Mouse (Mus musculus): Measurements from ENCODE around the gene Yap1. TPM values are rescaled to one million over a fixed set of nuclear protein-coding genes. Genes with fewer than 3 reads are reported as not detected.

Gene Yap1
- polyA plus RNA-seq, 1 experiment from 2014 or later = 34.5 TPM

GRCm38 (mm10) chr9:7994275-7994674, 10.1 kb downstream of the Yap1 start:
- WGBS = 94% methylated on average over 5 of the region's 5 CpGs
- H3K36me3 ChIP-seq (replicated peaks) = peaks cover 95% of the 10 kb centered on the region
- H3K27ac ChIP-seq = no peak overlapping the region
- no peaks in the 10 kb centered on the region for H3K27me3 ChIP-seq (ENCODE audit: poor library complexity, severe bottlenecking)
- DNase-seq (ENCODE audit: extremely low spot score, low spot score) = no peak
- peaks cover 7% of the 10 kb centered on the region for H3K4me1 ChIP-seq
- no peak overlapping the region for H3K4me3 ChIP-seq
- H3K9me3 ChIP-seq = no peaks in the 10 kb centered on the region

GRCm38 (mm10) chr9:7992651-7993050, 11.7 kb downstream of the Yap1 start:
- H3K4me1 ChIP-seq = no peaks in the 10 kb centered on the region
- H3K36me3 ChIP-seq (replicated peaks) = peaks cover 94% of the 10 kb centered on the region
- H3K9me3 ChIP-seq = no peaks in the 10 kb centered on the region
- no peak overlapping the region for H3K27ac ChIP-seq
- no peaks in the 10 kb centered on the region for H3K27me3 ChIP-seq (ENCODE audit: poor library complexity, severe bottlenecking)
- H3K4me3 ChIP-seq = no peak overlapping the region
- DNase-seq (ENCODE audit: extremely low spot score, low spot score) = no peak
- WGBS = 90% methylated on average over 3 of the region's 3 CpGs

- WGBS = 84% methylated on average over 4 of the region's 4 CpGs
- H3K4me1 ChIP-seq = no peaks in the 10 kb centered on the region
- no peak for DNase-seq (ENCODE audit: extremely low spot score, low spot score)
- H3K36me3 ChIP-seq (replicated peaks) = peaks cover 92% of the 10 kb centered on the region
- no peaks in the 10 kb centered on the region for H3K27me3 ChIP-seq (ENCODE audit: poor library complexity, severe bottlenecking)
- H3K27ac ChIP-seq = no peak overlapping the region
- no peaks in the 10 kb centered on the region for H3K9me3 ChIP-seq
- H3K4me3 ChIP-seq = no peak overlapping the region
These were observed 13.5 kb downstream of the Yap1 start for GRCm38 (mm10) chr9:7990897-7991296.

- Histone ChIP-seq H3K9me3 (no peaks in the 10 kb centered on the region), H3K4me1 (peaks cover 17% of the 10 kb centered on the region), H3K27ac (no peak overlapping the region), H3K4me3 (no peak overlapping the region), H3K27me3 (ENCODE audit: poor library complexity, severe bottlenecking) (no peaks in the 10 kb centered on the region), H3K36me3 (replicated peaks) (peaks cover 73% of the 10 kb centered on the region)
- WGBS = 89% methylated on average over 5 of the region's 5 CpGs
- DNase-seq (ENCODE audit: extremely low spot score, low spot score) = no peak
These were observed 17.3 kb downstream of the Yap1 start for GRCm38 (mm10) chr9:7987119-7987518.

GRCm38 (mm10) chr9:7984287-7984686, 20.1 kb downstream of the Yap1 start:
- Histone ChIP-seq H3K27ac (no peak overlapping the region), H3K36me3 (replicated peaks) (peaks cover 76% of the 10 kb centered on the region), H3K4me1 (peaks cover 17% of the 10 kb centered on the region), H3K4me3 (no peak overlapping the region), H3K27me3 (ENCODE audit: poor library complexity, severe bottlenecking) (no peaks in the 10 kb centered on the region), H3K9me3 (no peaks in the 10 kb centered on the region)
- WGBS = 86% methylated on average over 4 of the region's 4 CpGs
- no peak for DNase-seq (ENCODE audit: extremely low spot score, low spot score)

- H3K4me3 ChIP-seq = no peak overlapping the region
- DNase-seq (ENCODE audit: extremely low spot score, low spot score) = no peak
- peaks cover 76% of the 10 kb centered on the region for H3K36me3 ChIP-seq (replicated peaks)
- H3K4me1 ChIP-seq = peaks cover 17% of the 10 kb centered on the region
- WGBS = 11% methylated on average over 2 of the region's 2 CpGs
- no peaks in the 10 kb centered on the region for H3K9me3 ChIP-seq
- no peaks in the 10 kb centered on the region for H3K27me3 ChIP-seq (ENCODE audit: poor library complexity, severe bottlenecking)
- no peak overlapping the region for H3K27ac ChIP-seq
These were observed 20.7 kb downstream of the Yap1 start for GRCm38 (mm10) chr9:7983665-7984064.

GRCm38 (mm10) chr9:7980162-7980561, 24.2 kb downstream of the Yap1 start:
- peaks cover 17% of the 10 kb centered on the region for H3K4me1 ChIP-seq
- H3K27ac ChIP-seq = no peak overlapping the region
- no peak overlapping the region for H3K4me3 ChIP-seq
- no peak for DNase-seq (ENCODE audit: extremely low spot score, low spot score)
- no peaks in the 10 kb centered on the region for H3K9me3 ChIP-seq
- no peaks in the 10 kb centered on the region for H3K27me3 ChIP-seq (ENCODE audit: poor library complexity, severe bottlenecking)
- 89% methylated on average over 2 of the region's 2 CpGs for WGBS
- peaks cover 81% of the 10 kb centered on the region for H3K36me3 ChIP-seq (replicated peaks)

- H3K4me3 ChIP-seq = no peak overlapping the region
- peaks cover 10% of the 10 kb centered on the region for H3K4me1 ChIP-seq
- WGBS = 92% methylated on average over 11 of the region's 11 CpGs
- no peaks in the 10 kb centered on the region for H3K9me3 ChIP-seq
- peaks cover 86% of the 10 kb centered on the region for H3K36me3 ChIP-seq (replicated peaks)
- H3K27me3 ChIP-seq (ENCODE audit: poor library complexity, severe bottlenecking) = no peaks in the 10 kb centered on the region
- DNase-seq (ENCODE audit: extremely low spot score, low spot score) = no peak
- H3K27ac ChIP-seq = no peak overlapping the region
These were observed 25.1 kb downstream of the Yap1 start for GRCm38 (mm10) chr9:7979153-7979916.

GRCm38 (mm10) chr9:7978502-7978901, 25.9 kb downstream of the Yap1 start:
- Histone ChIP-seq H3K27me3 (ENCODE audit: poor library complexity, severe bottlenecking) (no peaks in the 10 kb centered on the region), H3K9me3 (no peaks in the 10 kb centered on the region), H3K4me1 (peaks cover 1% of the 10 kb centered on the region), H3K36me3 (replicated peaks) (peaks cover 94% of the 10 kb centered on the region), H3K4me3 (no peak overlapping the region), H3K27ac (no peak overlapping the region)
- 92% methylated on average over 3 of the region's 3 CpGs for WGBS
- DNase-seq (ENCODE audit: extremely low spot score, low spot score) = no peak

- no peak overlapping the region for H3K27ac ChIP-seq
- peaks cover 97% of the 10 kb centered on the region for H3K36me3 ChIP-seq (replicated peaks)
- H3K27me3 ChIP-seq (ENCODE audit: poor library complexity, severe bottlenecking) = no peaks in the 10 kb centered on the region
- H3K9me3 ChIP-seq = no peaks in the 10 kb centered on the region
- no peak overlapping the region for H3K4me3 ChIP-seq
- H3K4me1 ChIP-seq = no peaks in the 10 kb centered on the region
- no peak for DNase-seq (ENCODE audit: extremely low spot score, low spot score)
- 92% methylated on average over 5 of the region's 5 CpGs for WGBS
These were observed 26.8 kb downstream of the Yap1 start for GRCm38 (mm10) chr9:7977587-7977986.

- no peak for DNase-seq (ENCODE audit: extremely low spot score, low spot score)
- Histone ChIP-seq H3K4me3 (no peak overlapping the region), H3K9me3 (no peaks in the 10 kb centered on the region), H3K36me3 (replicated peaks) (peaks cover 85% of the 10 kb centered on the region), H3K4me1 (peaks cover 17% of the 10 kb centered on the region), H3K27me3 (ENCODE audit: poor library complexity, severe bottlenecking) (no peaks in the 10 kb centered on the region), H3K27ac (no peak overlapping the region)
- 84% methylated on average over 2 of the region's 2 CpGs for WGBS
These were observed 32.4 kb downstream of the Yap1 start for GRCm38 (mm10) chr9:7971993-7972392.

- H3K36me3 ChIP-seq (replicated peaks) = peaks cover 80% of the 10 kb centered on the region
- no peak overlapping the region for H3K27ac ChIP-seq
- WGBS = 95% methylated on average over 1 of the region's 1 CpGs
These were observed 36.4 kb downstream of the Yap1 start for GRCm38 (mm10) chr9:7967980-7968379.

GRCm38 (mm10) chr9:7965590-7965989, 38.8 kb downstream of the Yap1 start:
- Histone ChIP-seq H3K27ac (no peak overlapping the region), H3K4me1 (peaks cover 44% of the 10 kb centered on the region), H3K36me3 (replicated peaks) (peaks cover 77% of the 10 kb centered on the region), H3K4me3 (no peak overlapping the region), H3K9me3 (no peaks in the 10 kb centered on the region), H3K27me3 (ENCODE audit: poor library complexity, severe bottlenecking) (no peaks in the 10 kb centered on the region)
- DNase-seq (ENCODE audit: extremely low spot score, low spot score) = no peak
- 86% methylated on average over 3 of the region's 3 CpGs for WGBS

More at GRCm38 (mm10) chr9:7967980-7968379, 36.4 kb downstream of the Yap1 start:
- Histone ChIP-seq H3K4me3 (no peak overlapping the region), H3K4me1 (peaks cover 20% of the 10 kb centered on the region), H3K27me3 (ENCODE audit: poor library complexity, severe bottlenecking) (no peaks in the 10 kb centered on the region), H3K9me3 (no peaks in the 10 kb centered on the region)
- no peak for DNase-seq (ENCODE audit: extremely low spot score, low spot score)

Data from forebrain, embryonic 10.5 days (tissue).